Mouse (Mus musculus) ES-E14 (cell line): ENCODE data around the gene Srrm3.

Experiments
- CHD2 ChIP-seq: IDR thresholded peaks from 2 replicates; pipeline ENCODE4 v1.6.1; 2014; ENCODE audit warnings: mild to moderate bottlenecking, low read depth, low read length, inconsistent platforms
- HCFC1 ChIP-seq: IDR thresholded peaks from 2 replicates; pipeline ENCODE4 v1.6.1; 2012; ENCODE audit warnings: low read length, inconsistent platforms, borderline replicate concordance; ENCODE audit not compliant: insufficient read depth
- MAFK ChIP-seq: IDR thresholded peaks from 2 replicates; pipeline ENCODE4 v1.6.1; 2014; ENCODE audit warnings: mild to moderate bottlenecking, low read depth, low read length, inconsistent platforms; ENCODE audit not compliant: insufficient read depth
- ZC3H11A ChIP-seq: IDR thresholded peaks from 2 replicates; pipeline ENCODE4 v1.6.1; 2012; ENCODE audit warnings: low read depth, mild to moderate bottlenecking, inconsistent platforms, low read length, borderline replicate concordance
- ZNF384 ChIP-seq: IDR thresholded peaks from 2 replicates; pipeline ENCODE4 v1.6.1; 2012; ENCODE audit warnings: low read depth, low read length, inconsistent platforms

DNA sequence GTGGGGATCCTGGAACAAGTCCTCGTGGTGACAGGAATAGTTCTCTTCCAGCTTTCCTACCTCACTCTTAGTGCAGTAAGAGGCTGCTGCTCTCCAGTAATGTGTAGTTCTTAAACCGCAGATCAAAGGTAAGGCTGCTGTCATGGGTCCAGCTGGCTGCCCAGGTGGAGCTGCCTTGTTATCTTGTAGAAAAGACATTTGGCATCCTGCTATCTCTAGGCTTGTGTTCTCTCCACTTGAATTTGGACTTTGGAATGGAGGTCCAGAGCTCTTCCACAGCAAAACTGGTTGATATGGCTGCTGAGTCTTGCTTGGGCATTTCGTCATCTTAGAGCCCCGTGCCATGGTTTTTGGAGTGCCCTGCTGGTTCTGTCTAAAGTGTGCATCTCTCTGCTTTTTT is 23.8 kb upstream of the Srrm3 start:
- TF ChIP-seq HCFC1 (no peak), CHD2 (no peak), MAFK (no peak), ZC3H11A (no peak), ZNF384 (no peak)
